Mouse (Mus musculus): ENCODE data around the gene Ptgir.
A peak's percentile ranks its signal among the peaks of the same experiment; 100 is the strongest.

The Ptgir gene

GRCm38 (mm10) chr7:16906281-16906680 is at the start of gene Ptgir:
Gene Ptgir (plus strand): TSS chr7:16906490.
- no peak for DNase-seq

GRCm38 (mm10) chr7:16858336-16858735 is 48.0 kb upstream of the Ptgir start:
- DNase-seq = peak; percentile 51 to 66

GRCm38 (mm10) chr7:16859902-16860651 is 46.2 kb upstream of the Ptgir start:
- peak; percentile 64 to 76 for DNase-seq

- no peak for DNase-seq
These were observed 38.8 kb upstream of the Ptgir start for GRCm38 (mm10) chr7:16867488-16867887.

- peak; percentile 86 to 88 for DNase-seq
These were observed 36.8 kb upstream of the Ptgir start for GRCm38 (mm10) chr7:16869497-16869896.

GRCm38 (mm10) chr7:16871600-16871999 is 34.7 kb upstream of the Ptgir start:
- no peak for DNase-seq

- DNase-seq = no peak
These were observed 33.8 kb upstream of the Ptgir start for GRCm38 (mm10) chr7:16872478-16872877.

- no peak for DNase-seq
These were observed 32.9 kb upstream of the Ptgir start for GRCm38 (mm10) chr7:16873392-16873791.

- peak; percentile 77 to 84 for DNase-seq
These were observed 32.1 kb upstream of the Ptgir start for GRCm38 (mm10) chr7:16874190-16874589.

- peak; percentile 99 for DNase-seq
These were observed 31.5 kb upstream of the Ptgir start for GRCm38 (mm10) chr7:16874756-16875309.

- no peak for DNase-seq
These were observed 31.2 kb upstream of the Ptgir start, which contains the start of gene Dact3 for GRCm38 (mm10) chr7:16875310-16875325. Gene Dact3 (plus strand): TSS chr7:16875317.

- DNase-seq = no peak
These were observed 31.0 kb upstream of the Ptgir start for GRCm38 (mm10) chr7:16875326-16875725.

GRCm38 (mm10) chr7:16876006-16876405 is 30.3 kb upstream of the Ptgir start:
- DNase-seq = no peak

- DNase-seq = no peak
These were observed 29.7 kb upstream of the Ptgir start for GRCm38 (mm10) chr7:16876608-16877007.

- DNase-seq = no peak
These were observed 28.6 kb upstream of the Ptgir start for GRCm38 (mm10) chr7:16877717-16878116.

- DNase-seq = no peak
These were observed 26.3 kb upstream of the Ptgir start for GRCm38 (mm10) chr7:16879796-16880547.

GRCm38 (mm10) chr7:16880615-16881014 is 25.7 kb upstream of the Ptgir start:
- DNase-seq = no peak

GRCm38 (mm10) chr7:16883162-16883561 is 23.1 kb upstream of the Ptgir start:
- DNase-seq = no peak

GRCm38 (mm10) chr7:16884334-16884733 is 22.0 kb upstream of the Ptgir start:
- no peak for DNase-seq

GRCm38 (mm10) chr7:16885271-16885776 is 21.0 kb upstream of the Ptgir start:
- DNase-seq = no peak

- DNase-seq = no peak
These were observed 20.4 kb upstream of the Ptgir start for GRCm38 (mm10) chr7:16885905-16886304.

- DNase-seq = no peak
These were observed 15.8 kb upstream of the Ptgir start for GRCm38 (mm10) chr7:16890536-16890935.

GRCm38 (mm10) chr7:16890944-16891343 is 15.3 kb upstream of the Ptgir start:
- DNase-seq = no peak

GRCm38 (mm10) chr7:16891641-16892351 is 14.5 kb upstream of the Ptgir start, which contains the start of gene Gng8:
Gene Gng8 (plus strand): TSS chr7:16891786.
- DNase-seq = peak; percentile 83 to 86
